Mouse (Mus musculus): ENCODE measurements around the gene Sae1. TPM values are rescaled to one million over a fixed set of nuclear protein-coding genes. Genes with fewer than 3 reads are reported as not detected.
A peak's percentile ranks its signal among the peaks of the same experiment; 100 is the strongest.
"Not testable (repeated sequence)": the region's sequence is repeated elsewhere in the genome, so short reads cannot be mapped to it uniquely, and the experiment has no call there.

Sae1 gene
- total and polyA plus RNA-seq, 3 experiments, result 23.4 to 36.1 (median 33.0) TPM

- Histone ChIP-seq H3K27ac (peak overlapping the region; percentile 100), H3K79me2 (replicated peaks; ENCODE audit: control insufficient read depth, insufficient read depth, low read length) (no peaks in the 10 kb centered on the region; the same call in 1 of the 2 replicates), H3K9ac (ENCODE audit: low read depth, low read length) (peak overlapping the region; percentile 68), H3K36me3 (ENCODE audit: control insufficient read depth, insufficient read depth, low read length) (peaks cover 2% of the 10 kb centered on the region; the same call in 1 of the 2 replicates), H3K27me3 (ENCODE audit: control insufficient read depth, insufficient read depth, low read length) (no peaks in the 10 kb centered on the region), H3K4me3 (no peak overlapping the region; the same call in 1 of the 2 replicates), H3K4me1 (ENCODE audit: control insufficient read depth, insufficient read depth, low read length) (peaks cover 7% of the 10 kb centered on the region)
- peak; percentile 22 for TF ChIP-seq CTCF (IDR thresholded peaks at IDR 0.05)
- TF ChIP-seq POLR2A (IDR thresholded peaks at IDR 0.05; ENCODE audit: insufficient read depth, low read depth, low read length), result no peak
- no peak for TF ChIP-seq EP300 (IDR thresholded peaks at IDR 0.05; ENCODE audit: insufficient read depth, low read depth, low read length)
- no peak for DNase-seq
- intact Hi-C loops (cut with DNase I), result loop anchor here (2.0 to 5.0 kb wide), 2 partner anchors 54 to 219 kb away; partner anchors contain the start of gene Tmem160
- WGBS, result 51% methylated on average over 3 of the region's 3 CpGs
Measured at GRCm38 (mm10) chr7:16398387-16399050, 10.9 kb upstream of the Sae1 start.

- H3K36me3 ChIP-seq (ENCODE audit: control insufficient read depth, insufficient read depth, low read length), result no peaks in the 10 kb centered on the region
- no peak for TF ChIP-seq CTCF (IDR thresholded peaks at IDR 0.05)
- no peak for TF ChIP-seq EP300 (IDR thresholded peaks at IDR 0.05; ENCODE audit: insufficient read depth, low read depth, low read length)
- TF ChIP-seq POLR2A (IDR thresholded peaks at IDR 0.05; ENCODE audit: insufficient read depth, low read depth, low read length), result no peak
- no peaks in the 10 kb centered on the region for H3K27me3 ChIP-seq (ENCODE audit: control insufficient read depth, insufficient read depth, low read length)
- H3K79me2 ChIP-seq (replicated peaks; ENCODE audit: control insufficient read depth, insufficient read depth, low read length), result no peaks in the 10 kb centered on the region; the same call in 1 of the 2 replicates
- H3K4me3 ChIP-seq, result no peak overlapping the region
- WGBS, result 66% methylated on average over 4 of the region's 4 CpGs
- peaks cover 2% of the 10 kb centered on the region for H3K4me1 ChIP-seq (ENCODE audit: control insufficient read depth, insufficient read depth, low read length)
- no peak overlapping the region for H3K9ac ChIP-seq (ENCODE audit: low read depth, low read length)
- no peak for DNase-seq
- H3K27ac ChIP-seq, result no peak overlapping the region
- intact Hi-C loops (cut with DNase I), result loop anchor here (5.0 kb wide), 1 partner anchor 220 kb away; no protein-coding TSS in a partner anchor
Measured at GRCm38 (mm10) chr7:16397465-16397864, 9.9 kb upstream of the Sae1 start.

DNA sequence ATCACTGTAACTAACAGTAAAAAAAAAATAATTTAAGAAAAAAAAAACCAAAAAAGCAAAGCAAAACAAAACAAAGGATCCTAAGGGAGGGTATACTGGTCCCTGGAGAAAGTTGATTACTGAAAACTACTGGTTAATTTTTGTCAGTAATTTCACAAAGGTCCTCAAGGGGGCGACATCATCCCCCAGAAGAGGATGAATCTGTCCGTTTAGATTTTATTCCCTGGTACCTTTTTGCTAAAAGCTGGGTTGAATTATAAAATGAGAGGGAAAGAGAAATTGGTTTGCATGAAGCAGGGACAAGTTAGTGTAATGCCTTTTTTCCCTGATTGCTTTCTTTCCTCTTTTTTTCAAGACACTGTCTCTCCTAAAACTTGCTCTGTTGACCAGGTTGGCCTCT is 8.3 kb upstream of the Sae1 start:
- intact Hi-C loops (cut with DNase I), result loop anchor here (1.0 to 5.0 kb wide), 3 partner anchors 30 to 221 kb away; no protein-coding TSS in a partner anchor
- 0% methylated on average over 2 of the region's 2 CpGs for WGBS
- Histone ChIP-seq H3K4me3 (no peak overlapping the region), H3K9ac (ENCODE audit: low read depth, low read length) (no peak overlapping the region), H3K27me3 (ENCODE audit: control insufficient read depth, insufficient read depth, low read length) (peaks cover 2% of the 10 kb centered on the region; the same call in 1 of the 2 replicates), H3K79me2 (replicated peaks; ENCODE audit: control insufficient read depth, insufficient read depth, low read length) (no peaks in the 10 kb centered on the region), H3K4me1 (ENCODE audit: control insufficient read depth, insufficient read depth, low read length) (peaks cover 2% of the 10 kb centered on the region), H3K27ac (no peak overlapping the region), H3K36me3 (ENCODE audit: control insufficient read depth, insufficient read depth, low read length) (no peaks in the 10 kb centered on the region)
- DNase-seq, result no peak
- no peak for TF ChIP-seq EP300 (IDR thresholded peaks at IDR 0.05; ENCODE audit: insufficient read depth, low read depth, low read length)
- peak; percentile 90 for TF ChIP-seq CTCF (IDR thresholded peaks at IDR 0.05)

- intact Hi-C loops (cut with DNase I), result no loop called here
- H3K9ac ChIP-seq (ENCODE audit: low read depth, low read length), result no peak overlapping the region
- peaks cover 2% of the 10 kb centered on the region; the same call in 1 of the 2 replicates for H3K27me3 ChIP-seq (ENCODE audit: control insufficient read depth, insufficient read depth, low read length)
- H3K36me3 ChIP-seq (ENCODE audit: control insufficient read depth, insufficient read depth, low read length), result no peaks in the 10 kb centered on the region
- WGBS, result 43% methylated on average over 4 of the region's 4 CpGs
- TF ChIP-seq CTCF (IDR thresholded peaks at IDR 0.05) (no peak), EP300 (IDR thresholded peaks at IDR 0.05; ENCODE audit: insufficient read depth, low read depth, low read length) (no peak), POLR2A (IDR thresholded peaks at IDR 0.05; ENCODE audit: insufficient read depth, low read depth, low read length) (no peak)
- H3K79me2 ChIP-seq (replicated peaks; ENCODE audit: control insufficient read depth, insufficient read depth, low read length), result no peaks in the 10 kb centered on the region
- no peak for DNase-seq
- no peaks in the 10 kb centered on the region for H3K4me1 ChIP-seq (ENCODE audit: control insufficient read depth, insufficient read depth, low read length)
- no peak overlapping the region for H3K27ac ChIP-seq
- H3K4me3 ChIP-seq, result no peak overlapping the region
Measured at GRCm38 (mm10) chr7:16392923-16393322, 5.3 kb upstream of the Sae1 start.

GRCm38 (mm10) chr7:16389942-16390341 is 2.3 kb upstream of the Sae1 start:
- 73% methylated on average over 2 of the region's 2 CpGs for WGBS

GRCm38 (mm10) chr7:16376505-16376904 is 11.1 kb downstream of the Sae1 start:
- Histone ChIP-seq H3K36me3 (ENCODE audit: control insufficient read depth, insufficient read depth, low read length) (peaks cover 2% of the 10 kb centered on the region), H3K9ac (ENCODE audit: low read depth, low read length) (no peak overlapping the region), H3K27me3 (ENCODE audit: control insufficient read depth, insufficient read depth, low read length) (no peaks in the 10 kb centered on the region), H3K4me3 (no peak overlapping the region), H3K4me1 (ENCODE audit: control insufficient read depth, insufficient read depth, low read length) (no peaks in the 10 kb centered on the region; the same call in 1 of the 2 replicates), H3K79me2 (replicated peaks; ENCODE audit: control insufficient read depth, insufficient read depth, low read length) (peaks cover 1% of the 10 kb centered on the region), H3K27ac (no peak overlapping the region)
- intact Hi-C loops (cut with DNase I), result loop anchor here (5.0 to 10.0 kb wide), 2 partner anchors 48 to 86 kb away; no protein-coding TSS in a partner anchor
- TF ChIP-seq POLR2A (IDR thresholded peaks at IDR 0.05; ENCODE audit: insufficient read depth, low read depth, low read length) (no peak), CTCF (IDR thresholded peaks at IDR 0.05) (peak; percentile 83)
- WGBS, result 84% methylated on average over 1 of the region's 1 CpGs
- peak; percentile 30 to 45 for DNase-seq

More at GRCm38 (mm10) chr7:16389942-16390341, 2.3 kb upstream of the Sae1 start:
- H3K27ac ChIP-seq; H3K4me1 ChIP-seq (ENCODE audit: control insufficient read depth, insufficient read depth, low read length); H3K79me2 ChIP-seq (replicated peaks; ENCODE audit: control insufficient read depth, insufficient read depth, low read length); H3K27me3 ChIP-seq (ENCODE audit: control insufficient read depth, insufficient read depth, low read length); H3K36me3 ChIP-seq (ENCODE audit: control insufficient read depth, insufficient read depth, low read length); H3K4me3 ChIP-seq; H3K9ac ChIP-seq (ENCODE audit: low read depth, low read length); DNase-seq: not testable (repeated sequence)
- intact Hi-C loops (cut with DNase I), result loop anchor here (10.0 kb wide), 1 partner anchor 345 kb away; the partner anchor contains the start of gene Ap2s1
